Mouse (Mus musculus) limb, embryonic 13.5 days (tissue): ENCODE measurements around the gene Slc9a3r1. TPM values are rescaled to one million over a fixed set of nuclear protein-coding genes. Genes with fewer than 3 reads are reported as not detected.

Source experiments
- ATAC-seq: fragments of 200-750 bp; cut with Nextera tagmentation; 2 replicates; pipeline ENCODE4 v1.8.0; 2017; ENCODE audit warnings: low read depth, moderate number of reproducible peaks, moderate TSS enrichment; ENCODE audit not compliant: low FRiP score
- H3K27ac ChIP-seq: fragments of 300-500 bp; sonication (generic); 2 replicates; pipeline ENCODE4 v1.5.1; 2015; ENCODE audit warnings: inconsistent platforms, mild to moderate bottlenecking, moderate library complexity
- H3K27me3 ChIP-seq: fragments of 300-500 bp; sonication (generic); 2 replicates; pipeline ENCODE4 v1.6.1; 2015; ENCODE audit warnings: mild to moderate bottlenecking, inconsistent platforms
- H3K36me3 ChIP-seq: fragments of 300-500 bp; sonication (generic); 2 replicates; pipeline ENCODE4 v1.6.1; 2015; ENCODE audit warnings: inconsistent platforms, mild to moderate bottlenecking, moderate library complexity
- H3K4me1 ChIP-seq: fragments of 300-500 bp; sonication (generic); 2 replicates; pipeline ENCODE4 v1.6.1; 2015; ENCODE audit warnings: inconsistent platforms
- H3K4me2 ChIP-seq: fragments of 300-500 bp; sonication (generic); replicated peaks from 2 replicates; pipeline ENCODE4 v1.6.1; 2015; ENCODE audit warnings: inconsistent platforms, mild to moderate bottlenecking, moderate library complexity
- H3K4me3 ChIP-seq: fragments of 300-500 bp; sonication (generic); 2 replicates; pipeline ENCODE4 v1.5.1; 2015; ENCODE audit warnings: moderate library complexity, mild to moderate bottlenecking, inconsistent platforms
- H3K9ac ChIP-seq: fragments of 300-500 bp; sonication (generic); 2 replicates; pipeline ENCODE4 v1.6.1; 2015; ENCODE audit warnings: mild to moderate bottlenecking, inconsistent platforms
- H3K9me3 ChIP-seq: fragments of 300-500 bp; sonication (generic); 2 replicates; pipeline ENCODE4 v1.6.1; 2016; ENCODE audit warnings: inconsistent platforms
- WGBS: fragments of 180-500 bp; shearing (Covaris S2); methylation state at CpG from one replicate; pipeline ENCODE4 v1.1.7; 2015; 5-methylcytosine and 5-hydroxymethylcytosine counted together
- polyA plus RNA-seq: library from polyadenylated mRNA; unstranded; fragments of >200 nt; fragmentation: Nextera tagmentation; extraction: Ambion mirVana; gene quantifications from 2 replicates; pipeline ENCODE4 v1.2.1, GENCODE M21; 2015

Gene Slc9a3r1
- polyA plus RNA-seq, 1 experiment from 2014 or later: 23.4 TPM

- no peak overlapping the region; the same call in 1 of the 2 replicates for H3K9ac ChIP-seq
- H3K4me1 ChIP-seq: peaks cover 50% of the 10 kb centered on the region
- no peak overlapping the region for H3K4me2 ChIP-seq
- no peak for ATAC-seq
- no peak overlapping the region for H3K4me3 ChIP-seq
- H3K36me3 ChIP-seq: no peaks in the 10 kb centered on the region; the same call in 1 of the 2 replicates
- no peaks in the 10 kb centered on the region for H3K9me3 ChIP-seq
- no peak overlapping the region for H3K27ac ChIP-seq
- 21% methylated on average over 12 of the region's 12 CpGs for WGBS
- peaks cover 37% of the 10 kb centered on the region for H3K27me3 ChIP-seq
Measured at GRCm38 (mm10) chr11:115222077-115222476, 58.9 kb downstream of the Slc9a3r1 start.

DNA sequence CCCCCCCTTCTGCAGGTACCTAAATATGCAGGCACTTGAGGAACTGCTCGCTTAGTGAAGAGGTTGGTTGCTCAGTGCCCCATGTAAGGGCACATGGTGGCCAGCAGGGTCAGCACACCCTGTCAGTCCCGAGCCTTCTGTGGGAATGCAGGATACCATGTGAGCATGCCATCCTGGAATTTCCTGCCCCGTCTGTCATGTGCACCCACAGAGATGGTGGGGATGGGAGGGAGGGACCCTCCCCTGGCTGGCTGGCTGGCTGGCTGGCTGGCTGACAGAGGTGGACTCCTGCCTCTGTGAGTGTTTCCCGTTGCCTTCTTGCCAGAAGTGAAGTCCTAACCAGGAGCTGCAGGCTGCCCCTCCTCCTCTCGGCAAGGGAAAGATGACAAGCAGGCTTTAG is 59.4 kb downstream of the Slc9a3r1 start:
- no peak for ATAC-seq
- WGBS: 17% methylated on average over 5 of the region's 5 CpGs
- H3K36me3 ChIP-seq: no peaks in the 10 kb centered on the region; the same call in 1 of the 2 replicates
- H3K27ac ChIP-seq: no peak overlapping the region
- H3K4me3 ChIP-seq: no peak overlapping the region
- H3K4me2 ChIP-seq: no peak overlapping the region
- peaks cover 38% of the 10 kb centered on the region for H3K27me3 ChIP-seq
- peak overlapping the region; percentile 4; the same call in 1 of the 2 replicates for H3K9ac ChIP-seq
- no peaks in the 10 kb centered on the region for H3K9me3 ChIP-seq
- H3K4me1 ChIP-seq: peaks cover 45% of the 10 kb centered on the region

DNA sequence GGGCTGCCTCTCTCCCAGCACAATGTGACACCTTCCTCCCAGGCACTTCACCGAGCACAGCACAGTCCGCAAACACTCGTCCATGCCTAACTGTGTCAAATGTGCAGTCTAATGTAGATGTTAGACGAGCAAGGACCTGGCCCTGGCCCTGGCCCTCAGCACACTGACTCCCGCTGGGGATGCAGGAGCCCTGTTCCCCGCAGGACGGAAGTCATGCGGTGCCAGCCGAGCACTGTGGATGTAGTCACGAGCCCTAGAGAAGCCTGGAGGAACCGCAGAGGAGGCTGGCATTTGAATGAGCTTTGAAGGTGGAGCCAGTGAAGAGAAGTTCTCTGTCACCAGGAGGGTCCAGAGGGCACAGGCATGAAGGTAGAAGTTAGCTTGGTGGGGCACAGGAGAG is 60.3 kb downstream of the Slc9a3r1 start:
- no peak overlapping the region for H3K9ac ChIP-seq
- 58% methylated on average over 11 of the region's 11 CpGs for WGBS
- ATAC-seq: no peak
- H3K9me3 ChIP-seq: no peaks in the 10 kb centered on the region
- no peak overlapping the region for H3K27ac ChIP-seq
- no peaks in the 10 kb centered on the region for H3K36me3 ChIP-seq
- H3K4me2 ChIP-seq: no peak overlapping the region
- H3K27me3 ChIP-seq: peaks cover 43% of the 10 kb centered on the region
- H3K4me3 ChIP-seq: no peak overlapping the region
- H3K4me1 ChIP-seq: peaks cover 39% of the 10 kb centered on the region

DNA sequence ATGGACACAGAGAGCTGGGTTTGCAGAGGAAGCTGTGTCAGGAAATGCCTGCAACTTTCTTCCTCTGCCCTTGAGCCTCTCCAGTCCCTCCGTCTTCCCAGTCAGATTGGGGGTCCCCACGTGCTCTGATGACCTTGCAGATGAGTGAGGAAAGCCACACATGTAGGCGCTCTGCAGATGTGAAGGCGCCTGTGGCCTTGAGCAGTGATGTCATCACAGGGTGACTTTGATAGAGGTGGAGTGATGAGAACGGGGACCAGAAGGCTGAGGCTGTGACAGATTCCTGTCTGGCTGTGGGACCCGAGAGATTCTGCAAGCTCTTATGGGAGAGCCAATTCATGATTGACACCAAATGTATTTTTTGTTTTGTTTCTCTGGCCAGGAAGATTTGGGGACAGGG is 60.7 kb downstream of the Slc9a3r1 start:
- Histone ChIP-seq H3K9ac (no peak overlapping the region), H3K9me3 (no peaks in the 10 kb centered on the region), H3K4me2 (no peak overlapping the region), H3K27me3 (peaks cover 47% of the 10 kb centered on the region), H3K4me1 (peaks cover 39% of the 10 kb centered on the region), H3K36me3 (no peaks in the 10 kb centered on the region), H3K27ac (no peak overlapping the region), H3K4me3 (no peak overlapping the region)
- ATAC-seq: no peak
- WGBS: 67% methylated on average over 6 of the region's 6 CpGs

DNA sequence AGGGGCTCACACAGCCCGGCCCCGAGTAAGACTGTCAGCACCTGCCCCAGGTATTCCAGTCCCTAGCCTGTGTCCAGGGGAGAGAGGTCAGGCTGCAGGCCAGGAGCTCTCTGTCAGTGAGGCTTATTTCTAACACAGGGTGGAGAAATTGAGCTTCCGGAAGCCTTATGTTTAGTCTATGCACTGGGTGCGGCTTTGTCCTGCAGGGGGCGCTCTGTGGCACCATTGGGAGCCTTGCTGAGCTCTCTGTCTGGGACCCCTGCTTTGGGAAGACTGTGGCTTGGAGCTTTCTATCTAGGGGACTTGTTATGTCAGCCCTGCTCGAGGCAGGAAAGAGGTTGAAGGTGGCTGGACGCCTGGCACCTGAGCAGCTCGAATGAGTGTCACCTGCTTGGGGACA is 61.7 kb downstream of the Slc9a3r1 start:
- 43% methylated on average over 8 of the region's 8 CpGs for WGBS
- H3K4me3 ChIP-seq: no peak overlapping the region
- no peaks in the 10 kb centered on the region for H3K9me3 ChIP-seq
- no peaks in the 10 kb centered on the region for H3K36me3 ChIP-seq
- no peak overlapping the region for H3K9ac ChIP-seq
- peaks cover 49% of the 10 kb centered on the region for H3K27me3 ChIP-seq
- peaks cover 39% of the 10 kb centered on the region for H3K4me1 ChIP-seq
- no peak overlapping the region for H3K27ac ChIP-seq
- ATAC-seq: no peak
- no peak overlapping the region for H3K4me2 ChIP-seq

DNA sequence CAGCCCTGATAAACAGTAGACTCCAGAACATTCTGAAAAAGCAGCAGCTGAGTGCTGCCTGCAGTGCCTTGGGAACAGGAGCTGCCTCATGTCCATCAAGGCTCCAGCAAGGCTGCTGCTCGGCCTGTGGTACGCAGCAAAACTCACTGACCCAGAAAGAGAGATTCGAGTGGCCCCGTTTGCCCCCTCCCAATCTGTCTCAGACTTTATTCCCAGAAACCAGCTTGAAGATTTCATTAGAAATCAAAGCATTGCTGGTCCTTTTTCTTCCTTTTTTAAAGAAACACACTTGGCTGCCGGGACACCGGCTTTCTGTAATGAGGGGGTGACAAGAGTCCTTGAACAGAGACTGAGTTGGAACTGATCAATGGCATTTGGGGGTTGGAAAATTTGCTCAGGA is 62.2 kb downstream of the Slc9a3r1 start:
- 82% methylated on average over 6 of the region's 6 CpGs for WGBS
- H3K36me3 ChIP-seq: no peaks in the 10 kb centered on the region
- peaks cover 53% of the 10 kb centered on the region for H3K27me3 ChIP-seq
- H3K4me3 ChIP-seq: no peak overlapping the region
- peaks cover 39% of the 10 kb centered on the region for H3K4me1 ChIP-seq
- H3K9ac ChIP-seq: no peak overlapping the region
- no peak overlapping the region for H3K4me2 ChIP-seq
- no peak overlapping the region for H3K27ac ChIP-seq
- no peaks in the 10 kb centered on the region for H3K9me3 ChIP-seq
- ATAC-seq: no peak

GRCm38 (mm10) chr11:115226811-115227491 is 63.8 kb downstream of the Slc9a3r1 start:
- ATAC-seq: no peak
- 40% methylated on average over 14 of the region's 14 CpGs for WGBS
- H3K27me3 ChIP-seq: peaks cover 58% of the 10 kb centered on the region

GRCm38 (mm10) chr11:115227640-115228039 is 64.5 kb downstream of the Slc9a3r1 start:
- Histone ChIP-seq H3K4me1 (peaks cover 40% of the 10 kb centered on the region), H3K4me3 (no peak overlapping the region), H3K9ac (no peak overlapping the region), H3K9me3 (no peaks in the 10 kb centered on the region), H3K36me3 (no peaks in the 10 kb centered on the region), H3K4me2 (no peak overlapping the region), H3K27ac (no peak overlapping the region), H3K27me3 (peaks cover 61% of the 10 kb centered on the region)
- no peak for ATAC-seq
- 26% methylated on average over 12 of the region's 12 CpGs for WGBS

More at GRCm38 (mm10) chr11:115226811-115227491, 63.8 kb downstream of the Slc9a3r1 start:
- no peaks in the 10 kb centered on the region for H3K9me3 ChIP-seq
- no peak overlapping the region for H3K4me3 ChIP-seq
- peaks cover 42% of the 10 kb centered on the region for H3K4me1 ChIP-seq
- H3K4me2 ChIP-seq: no peak overlapping the region
- H3K9ac ChIP-seq: no peak overlapping the region
- no peaks in the 10 kb centered on the region for H3K36me3 ChIP-seq
- no peak overlapping the region for H3K27ac ChIP-seq

GRCm38 (mm10) chr11:115228430-115228829 is 65.3 kb downstream of the Slc9a3r1 start:
- Histone ChIP-seq H3K36me3 (no peaks in the 10 kb centered on the region), H3K9me3 (no peaks in the 10 kb centered on the region), H3K4me2 (no peak overlapping the region), H3K9ac (no peak overlapping the region), H3K27me3 (peaks cover 57% of the 10 kb centered on the region), H3K27ac (no peak overlapping the region), H3K4me1 (peaks cover 41% of the 10 kb centered on the region), H3K4me3 (no peak overlapping the region)
- WGBS: 50% methylated on average over 7 of the region's 7 CpGs
- no peak for ATAC-seq

DNA sequence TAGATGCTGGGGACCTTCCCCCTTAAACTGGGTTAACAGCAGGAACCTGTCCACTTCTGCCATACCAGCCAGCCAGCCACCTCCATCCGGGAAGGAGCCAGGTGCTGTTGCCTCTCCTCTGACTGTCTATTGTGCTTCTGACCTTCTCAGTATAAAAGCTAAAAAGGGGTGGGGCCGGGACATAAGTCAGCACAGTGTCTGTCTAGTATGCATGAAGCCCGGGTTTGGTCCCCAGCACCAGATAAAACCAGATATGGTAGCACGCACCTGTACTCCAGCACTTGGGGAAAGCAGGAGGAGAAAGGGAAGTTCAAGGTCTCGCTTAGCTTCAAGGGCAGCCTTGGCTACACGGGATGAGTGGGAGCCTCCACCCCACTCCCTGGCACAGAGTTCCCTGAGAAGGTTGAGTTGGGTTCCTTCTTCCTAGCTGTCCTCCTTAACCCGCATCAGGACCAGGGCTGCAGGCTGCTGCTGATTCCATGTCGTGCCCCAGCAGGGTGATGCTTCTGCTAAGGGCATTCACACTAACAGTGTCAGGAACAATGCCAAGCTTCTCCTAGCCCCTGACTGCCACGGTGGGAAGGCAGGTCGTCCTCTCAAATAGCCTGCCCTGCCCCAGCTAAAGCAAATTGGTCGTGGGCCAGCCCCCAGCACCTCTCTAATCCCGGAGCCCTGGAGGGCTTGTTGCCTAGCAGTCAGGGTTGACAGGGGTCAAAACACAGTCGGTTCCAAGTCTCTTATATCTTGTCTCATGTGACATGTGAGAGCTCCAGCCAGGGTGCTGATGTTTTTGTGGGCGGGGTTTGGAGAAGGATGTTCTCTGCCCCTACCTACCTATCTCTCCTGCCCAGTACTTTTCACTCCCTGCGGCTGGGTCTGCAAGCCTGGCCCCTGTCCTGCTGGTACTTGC is 66.1 kb downstream of the Slc9a3r1 start:
- 49% methylated on average over 15 of the region's 15 CpGs for WGBS
- H3K4me1 ChIP-seq: peaks cover 43% of the 10 kb centered on the region
- no peak for ATAC-seq

More for the DNA sequence above, 66.1 kb downstream of the Slc9a3r1 start:
- H3K9me3 ChIP-seq: no peaks in the 10 kb centered on the region
- H3K4me3 ChIP-seq: no peak overlapping the region
- H3K36me3 ChIP-seq: no peaks in the 10 kb centered on the region
- no peak overlapping the region for H3K27ac ChIP-seq
- peaks cover 52% of the 10 kb centered on the region for H3K27me3 ChIP-seq
- no peak overlapping the region for H3K9ac ChIP-seq
- H3K4me2 ChIP-seq: no peak overlapping the region
